Mouse (Mus musculus) lung, postnatal 0 days (tissue): ENCODE measurements around the gene Nacc2.

Source experiments
- CTCF ChIP-seq: IDR thresholded peaks from 2 replicates; pipeline ENCODE4 v1.5.1; 2016; ENCODE audit warnings: antibody characterized with exemption, mild to moderate bottlenecking
- EP300 ChIP-seq: IDR thresholded peaks from 2 replicates; pipeline ENCODE4 v1.6.1; 2016; ENCODE audit warnings: antibody characterized with exemption, mild to moderate bottlenecking, control low read depth

DNA sequence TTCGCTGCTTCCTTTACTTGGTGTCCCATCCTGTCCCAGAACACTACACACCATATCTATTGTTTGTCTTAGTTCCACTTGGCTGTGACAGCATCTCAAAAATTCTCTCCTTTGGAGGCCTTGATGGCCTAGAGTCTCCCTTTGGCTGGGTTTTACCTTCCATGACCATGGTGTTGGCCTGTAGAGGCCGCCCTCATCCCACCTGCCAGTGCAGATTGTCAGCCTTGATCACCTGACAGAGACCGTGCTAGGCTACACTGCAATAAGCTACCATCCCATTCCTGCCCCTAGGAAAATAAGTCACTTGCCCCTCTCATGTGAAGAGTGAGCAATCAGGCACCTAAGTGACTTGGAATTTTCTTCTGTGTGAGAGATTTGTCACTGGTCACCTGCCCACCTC is 92.7 kb downstream of the Nacc2 start:
- TF ChIP-seq CTCF (peak; percentile 48), EP300 (no peak)
